Mouse (Mus musculus) limb, embryonic 14.5 days (tissue): ENCODE results near the gene Papolb. TPM values are rescaled to one million over a fixed set of nuclear protein-coding genes. Genes with fewer than 3 reads are reported as not detected.

Source experiments
- ATAC-seq: fragments of 200-750 bp; cut with Nextera tagmentation; 2 replicates; pipeline ENCODE4 v1.8.0; 2017; ENCODE audit warnings: low read depth, moderate number of reproducible peaks, moderate TSS enrichment; ENCODE audit not compliant: low FRiP score
- DNase-seq: peaks from one replicate; pipeline ENCODE4 v3.0.0-alpha.2; 2015; ENCODE audit warnings: low spot score
- H3K27ac ChIP-seq: fragments of 300-500 bp; sonication (generic); replicated peaks from 2 replicates; pipeline ENCODE4 v1.5.1; 2014; ENCODE audit warnings: low read depth, mild to moderate bottlenecking, low read length, moderate library complexity, mixed read lengths
- H3K27me3 ChIP-seq: fragments of 300-500 bp; sonication (generic); 2 replicates; pipeline ENCODE4 v1.6.1; 2014; ENCODE audit warnings: low read length, mixed read lengths; ENCODE audit not compliant: control insufficient read depth, insufficient read depth
- H3K36me3 ChIP-seq: fragments of 300-500 bp; sonication (generic); 2 replicates; pipeline ENCODE4 v1.6.1; 2014; ENCODE audit warnings: mild to moderate bottlenecking, low read length, moderate library complexity, mixed read lengths; ENCODE audit not compliant: control insufficient read depth, insufficient read depth
- H3K4me1 ChIP-seq: fragments of 300-500 bp; sonication (generic); 2 replicates; pipeline ENCODE4 v1.6.1; 2014; ENCODE audit warnings: antibody characterized with exemption, low read length, mixed read lengths; ENCODE audit not compliant: control insufficient read depth, insufficient read depth
- H3K4me2 ChIP-seq: fragments of 300-500 bp; sonication (generic); replicated peaks from 2 replicates; pipeline ENCODE4 v1.6.1; 2014; ENCODE audit warnings: low read depth, mild to moderate bottlenecking, low read length, moderate library complexity; ENCODE audit not compliant: severe bottlenecking
- H3K4me3 ChIP-seq: fragments of 300-500 bp; sonication (generic); replicated peaks from 2 replicates; pipeline ENCODE4 v1.5.1; 2014; ENCODE audit warnings: low read length
- H3K9ac ChIP-seq: fragments of 300-500 bp; sonication (generic); 2 replicates; pipeline ENCODE4 v1.6.1; 2014; ENCODE audit warnings: mild to moderate bottlenecking, low read depth, low read length, moderate library complexity; ENCODE audit not compliant: severe bottlenecking
- H3K9me3 ChIP-seq: fragments of 300-500 bp; sonication (generic); 2 replicates; pipeline ENCODE4 v1.6.1; 2016; ENCODE audit warnings: low read length; ENCODE audit not compliant: control insufficient read depth
- POLR2A ChIP-seq: fragments of 200-500 bp; IDR thresholded peaks from 2 replicates; pipeline ENCODE4 v1.8.0; 2012; ENCODE audit warnings: inconsistent platforms, mild to moderate bottlenecking, moderate library complexity, borderline replicate concordance; ENCODE audit not compliant: insufficient read depth, insufficient read length; ENCODE audit errors: extremely low read depth
- WGBS: fragments of 180-500 bp; shearing (Covaris S2); extraction: QIAGEN DNeasy Blood & Tissue Kit; methylation state at CpG from one replicate; pipeline ENCODE4 v1.1.7; 2014; 5-methylcytosine and 5-hydroxymethylcytosine counted together
- polyA plus RNA-seq, 2 experiments: library from polyadenylated mRNA; depleted of rRNA in 1 of 2; stranded (reverse) in 1 of 2; unstranded in 1 of 2; fragments of >200 nt; fragmentation: Nextera tagmentation in 1 of 2; extraction: Ambion mirVana in 1 of 2; gene quantifications; 2 replicates each; pipeline versions ENCODE4 v1.2.1 to v1.2.3; 2012 to 2014

The Papolb gene
- polyA plus RNA-seq, 2 experiments: 0.18 TPM

DNA sequence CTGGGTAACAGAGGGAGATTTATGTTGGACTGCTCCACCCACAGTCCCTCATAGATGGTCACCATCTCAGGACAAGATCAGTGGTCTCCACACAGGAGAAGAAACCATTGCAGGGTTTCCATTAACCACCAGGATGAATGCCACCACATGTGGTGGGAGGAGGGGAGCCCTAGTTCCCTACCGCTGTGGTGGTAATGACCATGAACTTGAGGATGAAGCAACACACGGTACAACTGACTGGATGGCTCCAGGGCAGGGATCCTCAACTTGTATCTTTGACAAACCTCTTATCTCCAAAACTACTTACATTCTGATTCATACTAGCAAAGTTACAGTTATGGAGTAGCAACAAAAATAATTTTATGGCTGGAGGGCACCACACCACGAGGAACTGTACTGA is 36.6 kb downstream of the Papolb start:
- ATAC-seq (no peak), DNase-seq (no peak)
- 85% methylated on average over 3 of the region's 3 CpGs for WGBS
- no peaks in the 10 kb centered on the region for H3K9me3 ChIP-seq
- H3K27me3 ChIP-seq: no peaks in the 10 kb centered on the region
- no peak overlapping the region for H3K4me2 ChIP-seq
- no peak overlapping the region for H3K9ac ChIP-seq
- H3K36me3 ChIP-seq: no peaks in the 10 kb centered on the region
- H3K4me1 ChIP-seq: no peaks in the 10 kb centered on the region
- H3K4me3 ChIP-seq: no peak overlapping the region
- H3K27ac ChIP-seq: no peak overlapping the region
- no peak for TF ChIP-seq POLR2A

DNA sequence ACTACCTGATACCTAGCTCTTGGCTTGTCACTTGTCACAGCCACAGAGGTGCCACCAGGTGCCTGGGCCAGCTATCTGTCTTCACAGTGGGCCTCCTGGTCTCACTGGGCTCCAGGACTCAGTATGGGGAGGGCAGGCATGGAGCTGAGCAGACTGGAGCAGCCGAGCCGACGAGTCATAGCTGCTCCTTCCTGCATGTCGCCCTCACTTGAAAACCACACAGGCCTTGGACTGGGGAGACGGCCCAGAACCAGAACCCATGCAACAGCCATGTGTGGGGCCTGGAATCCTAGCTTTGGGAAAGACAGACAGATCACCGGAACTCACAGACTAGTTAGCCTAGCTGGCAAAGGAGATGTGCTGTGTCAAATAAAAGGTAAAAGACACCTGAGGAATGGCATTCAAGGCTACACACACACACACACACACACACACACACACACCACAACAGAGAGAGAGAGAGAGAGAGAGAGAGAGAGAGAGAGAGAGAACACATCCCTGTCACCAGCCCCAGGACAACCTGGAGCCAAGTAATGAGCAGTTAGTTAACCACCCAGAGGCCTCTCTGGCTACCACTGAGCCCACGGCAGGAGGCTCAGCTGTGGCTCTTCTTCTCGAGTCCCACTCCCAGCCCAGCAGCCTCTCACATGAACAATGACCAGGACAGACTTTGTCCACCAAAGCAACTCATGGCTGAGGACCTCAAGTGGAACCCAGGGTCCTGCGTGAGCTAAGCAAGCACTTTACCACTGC is 39.7 kb downstream of the Papolb start:
- no peak for ATAC-seq
- Histone ChIP-seq H3K27ac (no peak overlapping the region), H3K4me3 (no peak overlapping the region), H3K27me3 (no peaks in the 10 kb centered on the region), H3K36me3 (no peaks in the 10 kb centered on the region), H3K4me2 (no peak overlapping the region), H3K9me3 (no peaks in the 10 kb centered on the region), H3K9ac (no peak overlapping the region), H3K4me1 (no peaks in the 10 kb centered on the region)
- WGBS: 62% methylated on average over 9 of the region's 9 CpGs
- DNase-seq: no peak
- TF ChIP-seq POLR2A: no peak

DNA sequence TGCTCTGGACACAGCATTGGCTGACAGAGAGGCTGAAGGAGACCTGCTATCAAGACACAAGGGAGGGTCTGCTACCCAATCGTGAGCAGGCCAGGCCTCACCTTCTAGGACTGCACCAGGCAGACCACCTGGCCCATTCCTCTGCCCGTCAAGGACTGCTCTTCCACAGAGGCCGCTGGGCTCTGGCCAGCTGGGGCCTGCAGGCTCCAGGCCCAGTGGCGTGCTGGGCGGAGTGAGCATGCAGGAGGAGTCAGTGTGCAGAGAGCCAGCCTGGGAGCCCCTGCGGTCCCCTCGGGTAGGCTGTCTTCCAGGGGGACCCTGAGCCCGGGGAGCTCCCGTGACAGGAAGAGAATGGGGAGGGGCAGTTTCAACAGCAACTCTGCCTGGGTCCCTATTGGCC is 43.2 kb downstream of the Papolb start:
- H3K36me3 ChIP-seq: no peaks in the 10 kb centered on the region
- DNase-seq: no peak
- no peak overlapping the region; the same call in 1 of the 2 replicates for H3K9ac ChIP-seq
- H3K4me3 ChIP-seq: no peak overlapping the region
- H3K4me1 ChIP-seq: no peaks in the 10 kb centered on the region
- TF ChIP-seq POLR2A: no peak
- no peaks in the 10 kb centered on the region for H3K9me3 ChIP-seq
- no peak for ATAC-seq
- no peaks in the 10 kb centered on the region for H3K27me3 ChIP-seq
- H3K27ac ChIP-seq: no peak overlapping the region
- no peak overlapping the region for H3K4me2 ChIP-seq
- WGBS: 65% methylated on average over 9 of the region's 9 CpGs

DNA sequence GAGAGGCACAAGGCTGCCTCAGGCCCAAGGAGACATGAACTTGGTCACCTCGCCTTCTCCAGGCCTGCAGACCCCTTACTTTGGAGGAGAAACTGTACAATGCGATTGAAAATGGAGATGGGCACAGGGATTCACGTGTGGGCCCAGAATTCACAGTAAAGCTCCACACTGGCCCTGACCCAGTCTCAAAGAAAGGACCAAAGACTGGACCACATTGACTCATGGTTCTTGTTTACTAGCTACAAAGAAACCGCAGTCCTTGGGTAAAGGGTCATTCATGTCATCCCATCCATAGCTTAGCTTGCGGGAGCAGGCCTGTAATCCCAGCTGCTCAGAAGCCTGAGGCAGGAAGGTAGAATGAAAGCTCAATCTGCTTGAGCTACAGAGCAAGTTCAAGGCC is 46.3 kb downstream of the Papolb start:
- ATAC-seq: no peak

DNA sequence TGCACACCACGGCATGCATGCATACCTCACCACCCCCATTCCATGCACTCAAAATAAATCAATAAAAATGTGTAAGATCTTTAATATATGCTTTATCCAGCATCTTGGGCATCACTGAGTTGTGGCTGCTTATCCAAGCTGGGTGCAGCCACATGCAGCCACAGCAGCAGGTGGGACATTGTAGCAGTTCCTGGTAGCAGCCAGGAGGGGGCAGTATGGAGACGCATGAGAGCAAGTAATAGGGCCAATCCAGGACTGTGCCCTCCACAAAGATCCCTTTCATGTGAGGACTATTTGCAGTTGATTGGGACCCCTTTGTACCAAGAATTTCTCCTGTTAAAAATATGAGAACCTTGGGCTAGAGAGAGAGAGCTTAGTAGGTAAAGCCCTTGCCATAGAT is 47.4 kb downstream of the Papolb start:
- 59% methylated on average over 2 of the region's 2 CpGs for WGBS
- TF ChIP-seq POLR2A: no peak
- Histone ChIP-seq H3K27me3 (no peaks in the 10 kb centered on the region), H3K4me3 (no peak overlapping the region), H3K4me2 (no peak overlapping the region), H3K36me3 (peaks cover 3% of the 10 kb centered on the region; the same call in 1 of the 2 replicates), H3K4me1 (0 out of 2 replicates have a peak, but pooled peaks cover 3% of the 10 kb centered on the region), H3K27ac (no peak overlapping the region), H3K9ac (no peak overlapping the region), H3K9me3 (no peaks in the 10 kb centered on the region)
- no peak for ATAC-seq
- no peak for DNase-seq

More for the DNA sequence above, 46.3 kb downstream of the Papolb start:
- Histone ChIP-seq H3K9me3 (no peaks in the 10 kb centered on the region), H3K4me3 (no peak overlapping the region), H3K27ac (no peak overlapping the region), H3K4me1 (0 out of 2 replicates have a peak, but pooled peaks cover 3% of the 10 kb centered on the region), H3K36me3 (no peaks in the 10 kb centered on the region), H3K9ac (no peak overlapping the region), H3K4me2 (no peak overlapping the region), H3K27me3 (no peaks in the 10 kb centered on the region)
- DNase-seq: no peak
- TF ChIP-seq POLR2A: no peak
- WGBS: 94% methylated on average over 5 of the region's 5 CpGs
